Mouse (Mus musculus) liver, embryonic 16.5 days (tissue): Measurements from ENCODE around the gene Filip1l. TPM values are rescaled to one million over a fixed set of nuclear protein-coding genes. Genes with fewer than 3 reads are reported as not detected.

Source experiments
- ATAC-seq: fragments of 200-750 bp; cut with Nextera tagmentation; 2 replicates; pipeline ENCODE4 v1.8.0; 2017; ENCODE audit warnings: low read depth, mild to moderate bottlenecking, moderate number of reproducible peaks, moderate library complexity
- H3K27ac ChIP-seq: fragments of 300-500 bp; sonication (generic); 2 replicates; pipeline ENCODE4 v1.5.1; 2014; ENCODE audit warnings: mild to moderate bottlenecking, low read length
- H3K27me3 ChIP-seq: fragments of 300-500 bp; sonication (generic); 2 replicates; pipeline ENCODE4 v1.6.1; 2014; ENCODE audit warnings: low read depth, low read length, mixed read lengths; ENCODE audit not compliant: control insufficient read depth, insufficient read depth
- H3K36me3 ChIP-seq: fragments of 300-500 bp; sonication (generic); 2 replicates; pipeline ENCODE4 v1.6.1; 2014; ENCODE audit warnings: mild to moderate bottlenecking; ENCODE audit not compliant: control insufficient read depth, insufficient read depth
- H3K4me1 ChIP-seq: fragments of 300-500 bp; sonication (generic); 2 replicates; pipeline ENCODE4 v1.6.1; 2014; ENCODE audit warnings: low read depth, low read length, mixed read lengths; ENCODE audit not compliant: control insufficient read depth
- H3K4me2 ChIP-seq: fragments of 300-500 bp; sonication (generic); 2 replicates; pipeline ENCODE4 v1.6.1; 2014; ENCODE audit warnings: low read depth, low read length, mixed read lengths
- H3K4me3 ChIP-seq: fragments of 300-500 bp; sonication (generic); 2 replicates; pipeline ENCODE4 v1.5.1; 2014; ENCODE audit warnings: low read depth, mild to moderate bottlenecking, low read length
- H3K9ac ChIP-seq: fragments of 300-500 bp; sonication (generic); 2 replicates; pipeline ENCODE4 v1.6.1; 2014; ENCODE audit warnings: low read depth, low read length
- H3K9me3 ChIP-seq: fragments of 300-500 bp; sonication (generic); replicated peaks from 2 replicates; pipeline ENCODE4 v1.6.1; 2016; ENCODE audit warnings: low read length; ENCODE audit not compliant: control insufficient read depth
- WGBS: fragments of 180-500 bp; shearing (Covaris S2); extraction: QIAGEN DNeasy Blood & Tissue Kit; methylation state at CpG from one replicate; pipeline ENCODE4 v1.1.7; 2014; ENCODE audit not compliant: insufficient replicate concordance; 5-methylcytosine and 5-hydroxymethylcytosine counted together
- polyA plus RNA-seq: library from polyadenylated mRNA; unstranded; fragments of >200 nt; fragmentation: Nextera tagmentation; extraction: Ambion mirVana; gene quantifications from 2 replicates; pipeline ENCODE4 v1.2.1, GENCODE M21; 2015

Filip1l gene
- polyA plus RNA-seq, 1 experiment from 2014 or later, result 5.0 TPM

GRCm38 (mm10) chr16:57340613-57340898 lies 12.3 kb upstream of the Filip1l start:
- Histone ChIP-seq H3K4me1 (no peaks in the 10 kb centered on the region), H3K36me3 (no peaks in the 10 kb centered on the region), H3K4me2 (no peak overlapping the region), H3K4me3 (no peak overlapping the region), H3K27me3 (no peaks in the 10 kb centered on the region), H3K27ac (no peak overlapping the region), H3K9me3 (no peaks in the 10 kb centered on the region), H3K9ac (no peak overlapping the region)
- no peak for ATAC-seq
- 61% methylated on average over 5 of the region's 5 CpGs for WGBS

- 67% methylated on average over 3 of the region's 3 CpGs for WGBS
- H3K9ac ChIP-seq, result no peak overlapping the region
- no peaks in the 10 kb centered on the region for H3K36me3 ChIP-seq
- no peaks in the 10 kb centered on the region for H3K4me1 ChIP-seq
- no peak overlapping the region for H3K27ac ChIP-seq
- H3K4me3 ChIP-seq, result no peak overlapping the region
- ATAC-seq, result no peak
- no peak overlapping the region for H3K4me2 ChIP-seq
- H3K27me3 ChIP-seq, result no peaks in the 10 kb centered on the region
- H3K9me3 ChIP-seq, result no peaks in the 10 kb centered on the region
Measured at GRCm38 (mm10) chr16:57346258-57346657, 6.6 kb upstream of the Filip1l start.

GRCm38 (mm10) chr16:57349039-57349438 lies 3.9 kb upstream of the Filip1l start:
- 61% methylated on average over 3 of the region's 3 CpGs for WGBS
- no peak for ATAC-seq
- Histone ChIP-seq H3K27ac (no peak overlapping the region), H3K9ac (no peak overlapping the region), H3K36me3 (no peaks in the 10 kb centered on the region), H3K27me3 (no peaks in the 10 kb centered on the region), H3K4me3 (no peak overlapping the region), H3K4me2 (no peak overlapping the region), H3K9me3 (no peaks in the 10 kb centered on the region), H3K4me1 (no peaks in the 10 kb centered on the region)

- no peak overlapping the region for H3K9ac ChIP-seq
- H3K36me3 ChIP-seq, result no peaks in the 10 kb centered on the region
- H3K4me2 ChIP-seq, result no peak overlapping the region
- no peak overlapping the region for H3K4me3 ChIP-seq
- no peaks in the 10 kb centered on the region for H3K4me1 ChIP-seq
- H3K9me3 ChIP-seq, result no peaks in the 10 kb centered on the region
- no peaks in the 10 kb centered on the region for H3K27me3 ChIP-seq
- no peak for ATAC-seq
- WGBS, result 30% methylated on average over 3 of the region's 3 CpGs
- H3K27ac ChIP-seq, result no peak overlapping the region
Measured at GRCm38 (mm10) chr16:57349689-57350088, 3.2 kb upstream of the Filip1l start.

GRCm38 (mm10) chr16:57353166-57353721 lies 351 bp downstream of the Filip1l start:
- Histone ChIP-seq H3K36me3 (no peaks in the 10 kb centered on the region), H3K27ac (no peak overlapping the region), H3K4me3 (no peak overlapping the region), H3K27me3 (no peaks in the 10 kb centered on the region), H3K4me1 (no peaks in the 10 kb centered on the region), H3K9me3 (no peaks in the 10 kb centered on the region), H3K9ac (no peak overlapping the region), H3K4me2 (no peak overlapping the region)
- 67% methylated on average over 11 of the region's 11 CpGs for WGBS
- ATAC-seq, result no peak

GRCm38 (mm10) chr16:57353932-57354331 lies 1.0 kb downstream of the Filip1l start:
- H3K9me3 ChIP-seq, result no peaks in the 10 kb centered on the region
- H3K4me2 ChIP-seq, result no peak overlapping the region
- H3K4me3 ChIP-seq, result no peak overlapping the region
- H3K9ac ChIP-seq, result no peak overlapping the region
- WGBS, result 67% methylated on average over 6 of the region's 6 CpGs
- no peak for ATAC-seq
- no peaks in the 10 kb centered on the region for H3K36me3 ChIP-seq
- H3K27ac ChIP-seq, result no peak overlapping the region
- no peaks in the 10 kb centered on the region for H3K27me3 ChIP-seq
- no peaks in the 10 kb centered on the region for H3K4me1 ChIP-seq

GRCm38 (mm10) chr16:57356454-57356853 lies 3.6 kb downstream of the Filip1l start:
- Histone ChIP-seq H3K4me1 (no peaks in the 10 kb centered on the region), H3K9ac (no peak overlapping the region), H3K27me3 (no peaks in the 10 kb centered on the region), H3K36me3 (no peaks in the 10 kb centered on the region), H3K27ac (no peak overlapping the region), H3K4me2 (no peak overlapping the region), H3K9me3 (no peaks in the 10 kb centered on the region), H3K4me3 (no peak overlapping the region)
- ATAC-seq, result no peak
- 67% methylated on average over 6 of the region's 6 CpGs for WGBS

GRCm38 (mm10) chr16:57357011-57357410 lies 4.1 kb downstream of the Filip1l start:
- no peak overlapping the region for H3K9ac ChIP-seq
- WGBS, result 78% methylated on average over 6 of the region's 6 CpGs

GRCm38 (mm10) chr16:57359251-57359650 lies 6.4 kb downstream of the Filip1l start:
- no peak overlapping the region for H3K4me2 ChIP-seq
- H3K36me3 ChIP-seq, result no peaks in the 10 kb centered on the region
- H3K9me3 ChIP-seq, result no peaks in the 10 kb centered on the region
- H3K4me3 ChIP-seq, result no peak overlapping the region
- H3K9ac ChIP-seq, result no peak overlapping the region
- no peak overlapping the region for H3K27ac ChIP-seq
- ATAC-seq, result no peak
- no peaks in the 10 kb centered on the region for H3K27me3 ChIP-seq
- 67% methylated on average over 10 of the region's 10 CpGs for WGBS
- no peaks in the 10 kb centered on the region for H3K4me1 ChIP-seq

More at GRCm38 (mm10) chr16:57357011-57357410, 4.1 kb downstream of the Filip1l start:
- Histone ChIP-seq H3K9me3 (no peaks in the 10 kb centered on the region), H3K4me2 (no peak overlapping the region), H3K36me3 (no peaks in the 10 kb centered on the region), H3K27ac (no peak overlapping the region), H3K4me3 (no peak overlapping the region), H3K4me1 (no peaks in the 10 kb centered on the region), H3K27me3 (no peaks in the 10 kb centered on the region)
- ATAC-seq, result no peak
